Mouse (Mus musculus): ENCODE results near the gene Zfp583. TPM values are rescaled to one million over a fixed set of nuclear protein-coding genes. Genes with fewer than 3 reads are reported as not detected.
A peak's percentile ranks its signal among the peaks of the same experiment; 100 is the strongest.

Zfp583 gene
- polyA plus RNA-seq, 1 experiment, result 0.48 TPM

DNA sequence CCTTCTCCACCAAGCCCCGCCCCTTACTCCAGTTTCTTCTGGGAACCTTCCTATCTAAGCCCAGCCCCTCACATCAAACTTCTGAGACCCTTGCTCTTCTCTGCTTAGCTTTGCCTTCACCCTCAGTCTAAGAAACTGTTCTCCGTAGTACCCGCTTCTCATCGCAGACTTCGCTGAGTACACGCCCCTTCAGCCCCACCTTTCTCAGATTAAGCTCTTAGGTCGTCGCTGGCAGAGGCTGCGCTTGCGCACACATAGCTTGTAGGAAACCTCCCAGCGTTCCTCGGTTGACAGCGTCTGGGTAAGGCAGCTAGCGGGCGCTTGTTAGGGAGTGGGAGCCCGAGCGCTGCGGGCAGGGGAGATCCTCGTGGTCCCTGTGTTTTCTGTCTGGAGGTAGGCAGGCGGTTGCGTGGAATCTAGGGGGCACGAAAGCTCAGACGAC lies 32.0 kb upstream of the Zfp583 start, which contains the start of gene Zfp78:
TSS of gene Zfp78 (plus strand) at position 234 of the 442 bp plus-strand sequence.
- H3K4me3 ChIP-seq (ENCODE audit: low read depth, low read length), result peak within 1 kb of the TSS; percentile 71
- no peaks in the 10 kb centered on the region; the same call in 1 of the 2 replicates for H3K4me1 ChIP-seq (ENCODE audit: control insufficient read depth, insufficient read depth, insufficient read length, low read length)
- no peaks in the 10 kb centered on the region for H3K36me3 ChIP-seq (ENCODE audit: control insufficient read depth, insufficient read depth, low read length)
- H3K27ac ChIP-seq (ENCODE audit: insufficient read depth, low read depth, low read length), result peak within 1 kb of the TSS; percentile 65
- 1% methylated on average over 23 of the region's 23 CpGs for WGBS
- H3K27me3 ChIP-seq (ENCODE audit: control insufficient read depth, insufficient read depth, low read length), result no peaks in the 10 kb centered on the region
- TF ChIP-seq POLR2A (IDR thresholded peaks at IDR 0.05; ENCODE audit: low read depth, low read length), result no peak
- TF ChIP-seq CTCF (IDR thresholded peaks at IDR 0.05; ENCODE audit: extremely low read depth, insufficient read length, insufficient replicate concordance, low read depth, low read length), result no peak

- Histone ChIP-seq H3K36me3 (ENCODE audit: control insufficient read depth, insufficient read depth, low read length) (no peaks in the 10 kb centered on the region), H3K4me3 (ENCODE audit: low read depth, low read length) (peak overlapping the region; percentile 71), H3K4me1 (ENCODE audit: control insufficient read depth, insufficient read depth, insufficient read length, low read length) (no peaks in the 10 kb centered on the region; the same call in 1 of the 2 replicates), H3K27ac (ENCODE audit: insufficient read depth, low read depth, low read length) (peak overlapping the region; percentile 65; the same call in 1 of the 2 replicates), H3K27me3 (ENCODE audit: control insufficient read depth, insufficient read depth, low read length) (no peaks in the 10 kb centered on the region)
- TF ChIP-seq CTCF (IDR thresholded peaks at IDR 0.05; ENCODE audit: extremely low read depth, insufficient read length, insufficient replicate concordance, low read depth, low read length), result no peak
- TF ChIP-seq POLR2A (IDR thresholded peaks at IDR 0.05; ENCODE audit: low read depth, low read length), result no peak
- WGBS, result under 1% methylated on average over 38 of the region's 38 CpGs
These were observed 31.4 kb upstream of the Zfp583 start for GRCm38 (mm10) chr7:6362268-6363046.

DNA sequence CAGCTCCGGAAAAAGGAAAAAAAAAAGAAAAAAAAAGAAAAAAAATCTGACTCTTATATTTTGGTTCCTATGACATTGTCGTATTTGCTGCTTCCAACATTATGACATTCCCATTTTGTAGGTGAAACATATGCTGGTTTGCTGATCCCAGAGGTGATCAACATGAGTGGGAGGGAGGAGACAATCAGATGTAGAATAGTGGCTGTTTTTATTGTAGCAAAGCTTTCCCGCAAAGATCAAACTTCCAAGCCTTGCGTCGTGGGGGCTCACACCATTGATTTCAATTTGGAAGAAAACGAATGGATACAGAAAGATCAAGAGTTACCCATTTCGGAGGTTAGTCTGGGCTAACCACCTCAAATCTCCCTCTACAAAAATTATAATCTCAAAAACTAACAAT lies 30.7 kb upstream of the Zfp583 start:
- H3K36me3 ChIP-seq (ENCODE audit: control insufficient read depth, insufficient read depth, low read length), result no peaks in the 10 kb centered on the region
- H3K27me3 ChIP-seq (ENCODE audit: control insufficient read depth, insufficient read depth, low read length), result no peaks in the 10 kb centered on the region
- peak overlapping the region; percentile 71; the same call in 1 of the 2 replicates for H3K4me3 ChIP-seq (ENCODE audit: low read depth, low read length)
- no peak for TF ChIP-seq POLR2A (IDR thresholded peaks at IDR 0.05; ENCODE audit: low read depth, low read length)
- no peak for TF ChIP-seq CTCF (IDR thresholded peaks at IDR 0.05; ENCODE audit: extremely low read depth, insufficient read length, insufficient replicate concordance, low read depth, low read length)
- no peaks in the 10 kb centered on the region; the same call in 1 of the 2 replicates for H3K4me1 ChIP-seq (ENCODE audit: control insufficient read depth, insufficient read depth, insufficient read length, low read length)
- no peak overlapping the region for H3K27ac ChIP-seq (ENCODE audit: insufficient read depth, low read depth, low read length)
- 20% methylated on average over 7 of the region's 7 CpGs for WGBS

DNA sequence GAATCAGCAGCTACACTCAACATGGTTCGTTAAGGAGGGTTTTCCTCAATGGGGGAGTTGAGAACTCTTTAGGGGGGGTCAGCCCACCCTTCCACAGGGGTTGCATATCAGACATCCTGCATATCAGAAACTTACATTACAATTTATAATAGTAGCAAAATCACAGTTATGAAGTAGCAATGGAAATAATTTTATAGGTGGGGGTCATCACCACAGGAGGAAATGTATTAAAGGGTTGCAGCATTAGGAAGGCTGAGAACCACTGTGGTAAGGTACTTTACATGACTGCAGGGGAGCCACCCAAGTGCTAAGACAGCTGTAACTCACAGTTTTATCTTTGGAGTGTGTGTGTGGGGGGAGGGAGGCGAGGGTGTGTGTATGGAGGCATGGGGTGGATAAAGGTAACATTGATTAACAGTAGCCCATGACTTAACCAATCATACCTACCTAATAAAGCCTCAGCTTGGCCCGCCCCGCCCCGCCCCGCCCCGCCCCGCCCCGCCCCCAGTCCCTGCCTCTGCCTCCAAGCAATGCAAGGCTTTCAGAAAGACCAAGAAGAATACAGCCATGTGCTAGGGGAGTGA lies 29.5 kb upstream of the Zfp583 start:
- WGBS, result 16% methylated on average over 9 of the region's 9 CpGs
- TF ChIP-seq CTCF (IDR thresholded peaks at IDR 0.05; ENCODE audit: extremely low read depth, insufficient read length, insufficient replicate concordance, low read depth, low read length) (no peak), POLR2A (IDR thresholded peaks at IDR 0.05; ENCODE audit: low read depth, low read length) (no peak)
- Histone ChIP-seq H3K27me3 (ENCODE audit: control insufficient read depth, insufficient read depth, low read length) (no peaks in the 10 kb centered on the region), H3K4me3 (ENCODE audit: low read depth, low read length) (no peak overlapping the region), H3K36me3 (ENCODE audit: control insufficient read depth, insufficient read depth, low read length) (no peaks in the 10 kb centered on the region), H3K27ac (ENCODE audit: insufficient read depth, low read depth, low read length) (no peak overlapping the region), H3K4me1 (ENCODE audit: control insufficient read depth, insufficient read depth, insufficient read length, low read length) (no peaks in the 10 kb centered on the region; the same call in 1 of the 2 replicates)

GRCm38 (mm10) chr7:6358937-6359590 lies 28.0 kb upstream of the Zfp583 start:
- Histone ChIP-seq H3K4me3 (ENCODE audit: low read depth, low read length) (no peak overlapping the region), H3K36me3 (ENCODE audit: control insufficient read depth, insufficient read depth, low read length) (no peaks in the 10 kb centered on the region), H3K27me3 (ENCODE audit: control insufficient read depth, insufficient read depth, low read length) (no peaks in the 10 kb centered on the region), H3K4me1 (ENCODE audit: control insufficient read depth, insufficient read depth, insufficient read length, low read length) (no peaks in the 10 kb centered on the region; the same call in 1 of the 2 replicates), H3K27ac (ENCODE audit: insufficient read depth, low read depth, low read length) (no peak overlapping the region)
- no peak for TF ChIP-seq POLR2A (IDR thresholded peaks at IDR 0.05; ENCODE audit: low read depth, low read length)
- TF ChIP-seq CTCF (IDR thresholded peaks at IDR 0.05; ENCODE audit: extremely low read depth, insufficient read length, insufficient replicate concordance, low read depth, low read length), result no peak
- WGBS, result 46% methylated on average over 10 of the region's 10 CpGs

DNA sequence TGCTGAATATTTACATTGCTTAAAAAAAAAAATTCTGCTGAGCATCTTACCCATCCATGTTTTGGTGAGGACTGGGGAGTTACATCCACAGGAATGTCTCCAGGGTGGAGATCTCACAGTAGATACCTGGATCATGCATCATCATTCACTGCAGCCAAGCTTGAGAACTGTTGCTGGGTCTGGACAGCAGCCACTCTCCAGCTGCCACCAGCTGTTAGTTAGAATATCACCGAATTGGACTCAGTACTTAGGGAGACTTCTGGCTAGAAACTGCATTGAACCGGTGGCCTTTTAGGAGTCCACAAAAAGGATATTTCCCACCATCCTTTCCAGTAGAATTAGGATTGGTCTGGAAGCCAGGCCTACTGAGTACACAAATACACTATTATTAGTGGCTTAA lies 27.0 kb upstream of the Zfp583 start:
- no peak for TF ChIP-seq CTCF (IDR thresholded peaks at IDR 0.05; ENCODE audit: extremely low read depth, insufficient read length, insufficient replicate concordance, low read depth, low read length)
- TF ChIP-seq POLR2A (IDR thresholded peaks at IDR 0.05; ENCODE audit: low read depth, low read length), result no peak
- H3K27me3 ChIP-seq (ENCODE audit: control insufficient read depth, insufficient read depth, low read length), result no peaks in the 10 kb centered on the region
- H3K4me1 ChIP-seq (ENCODE audit: control insufficient read depth, insufficient read depth, insufficient read length, low read length), result no peaks in the 10 kb centered on the region; the same call in 1 of the 2 replicates
- 58% methylated on average over 2 of the region's 2 CpGs for WGBS
- H3K27ac ChIP-seq (ENCODE audit: insufficient read depth, low read depth, low read length), result no peak overlapping the region
- H3K36me3 ChIP-seq (ENCODE audit: control insufficient read depth, insufficient read depth, low read length), result no peaks in the 10 kb centered on the region
- no peak overlapping the region for H3K4me3 ChIP-seq (ENCODE audit: low read depth, low read length)
